Mouse (Mus musculus) limb, embryonic 14.5 days (tissue): ENCODE data around the gene Eid2. TPM values are rescaled to one million over a fixed set of nuclear protein-coding genes. Genes with fewer than 3 reads are reported as not detected.

Experiments used
- ATAC-seq: fragments of 200-750 bp; cut with Nextera tagmentation; 2 replicates; pipeline ENCODE4 v1.8.0; 2017; ENCODE audit warnings: low read depth, moderate number of reproducible peaks, moderate TSS enrichment; ENCODE audit not compliant: low FRiP score
- DNase-seq: peaks from one replicate; pipeline ENCODE4 v3.0.0-alpha.2; 2015; ENCODE audit warnings: low spot score
- H3K27ac ChIP-seq: fragments of 300-500 bp; sonication (generic); replicated peaks from 2 replicates; pipeline ENCODE4 v1.5.1; 2014; ENCODE audit warnings: low read depth, mild to moderate bottlenecking, low read length, moderate library complexity, mixed read lengths
- H3K27me3 ChIP-seq: fragments of 300-500 bp; sonication (generic); 2 replicates; pipeline ENCODE4 v1.6.1; 2014; ENCODE audit warnings: low read length, mixed read lengths; ENCODE audit not compliant: control insufficient read depth, insufficient read depth
- H3K36me3 ChIP-seq: fragments of 300-500 bp; sonication (generic); 2 replicates; pipeline ENCODE4 v1.6.1; 2014; ENCODE audit warnings: mild to moderate bottlenecking, low read length, moderate library complexity, mixed read lengths; ENCODE audit not compliant: control insufficient read depth, insufficient read depth
- H3K4me1 ChIP-seq: fragments of 300-500 bp; sonication (generic); 2 replicates; pipeline ENCODE4 v1.6.1; 2014; ENCODE audit warnings: antibody characterized with exemption, low read length, mixed read lengths; ENCODE audit not compliant: control insufficient read depth, insufficient read depth
- H3K4me2 ChIP-seq: fragments of 300-500 bp; sonication (generic); replicated peaks from 2 replicates; pipeline ENCODE4 v1.6.1; 2014; ENCODE audit warnings: low read depth, mild to moderate bottlenecking, low read length, moderate library complexity; ENCODE audit not compliant: severe bottlenecking
- H3K4me3 ChIP-seq: fragments of 300-500 bp; sonication (generic); replicated peaks from 2 replicates; pipeline ENCODE4 v1.5.1; 2014; ENCODE audit warnings: low read length
- H3K9ac ChIP-seq: fragments of 300-500 bp; sonication (generic); 2 replicates; pipeline ENCODE4 v1.6.1; 2014; ENCODE audit warnings: mild to moderate bottlenecking, low read depth, low read length, moderate library complexity; ENCODE audit not compliant: severe bottlenecking
- H3K9me3 ChIP-seq: fragments of 300-500 bp; sonication (generic); 2 replicates; pipeline ENCODE4 v1.6.1; 2016; ENCODE audit warnings: low read length; ENCODE audit not compliant: control insufficient read depth
- POLR2A ChIP-seq: fragments of 200-500 bp; IDR thresholded peaks from 2 replicates; pipeline ENCODE4 v1.8.0; 2012; ENCODE audit warnings: inconsistent platforms, mild to moderate bottlenecking, moderate library complexity, borderline replicate concordance; ENCODE audit not compliant: insufficient read depth, insufficient read length; ENCODE audit errors: extremely low read depth
- WGBS: fragments of 180-500 bp; shearing (Covaris S2); extraction: QIAGEN DNeasy Blood & Tissue Kit; methylation state at CpG from one replicate; pipeline ENCODE4 v1.1.7; 2014; 5-methylcytosine and 5-hydroxymethylcytosine counted together
- polyA plus RNA-seq, 2 experiments: library from polyadenylated mRNA; depleted of rRNA in 1 of 2; stranded (reverse) in 1 of 2; unstranded in 1 of 2; fragments of >200 nt; fragmentation: Nextera tagmentation in 1 of 2; extraction: Ambion mirVana in 1 of 2; gene quantifications; 2 replicates each; pipeline versions ENCODE4 v1.2.1 to v1.2.3; 2012 to 2014

Eid2 gene
- polyA plus RNA-seq, 2 experiments: 12.2 to 35.0 TPM

DNA sequence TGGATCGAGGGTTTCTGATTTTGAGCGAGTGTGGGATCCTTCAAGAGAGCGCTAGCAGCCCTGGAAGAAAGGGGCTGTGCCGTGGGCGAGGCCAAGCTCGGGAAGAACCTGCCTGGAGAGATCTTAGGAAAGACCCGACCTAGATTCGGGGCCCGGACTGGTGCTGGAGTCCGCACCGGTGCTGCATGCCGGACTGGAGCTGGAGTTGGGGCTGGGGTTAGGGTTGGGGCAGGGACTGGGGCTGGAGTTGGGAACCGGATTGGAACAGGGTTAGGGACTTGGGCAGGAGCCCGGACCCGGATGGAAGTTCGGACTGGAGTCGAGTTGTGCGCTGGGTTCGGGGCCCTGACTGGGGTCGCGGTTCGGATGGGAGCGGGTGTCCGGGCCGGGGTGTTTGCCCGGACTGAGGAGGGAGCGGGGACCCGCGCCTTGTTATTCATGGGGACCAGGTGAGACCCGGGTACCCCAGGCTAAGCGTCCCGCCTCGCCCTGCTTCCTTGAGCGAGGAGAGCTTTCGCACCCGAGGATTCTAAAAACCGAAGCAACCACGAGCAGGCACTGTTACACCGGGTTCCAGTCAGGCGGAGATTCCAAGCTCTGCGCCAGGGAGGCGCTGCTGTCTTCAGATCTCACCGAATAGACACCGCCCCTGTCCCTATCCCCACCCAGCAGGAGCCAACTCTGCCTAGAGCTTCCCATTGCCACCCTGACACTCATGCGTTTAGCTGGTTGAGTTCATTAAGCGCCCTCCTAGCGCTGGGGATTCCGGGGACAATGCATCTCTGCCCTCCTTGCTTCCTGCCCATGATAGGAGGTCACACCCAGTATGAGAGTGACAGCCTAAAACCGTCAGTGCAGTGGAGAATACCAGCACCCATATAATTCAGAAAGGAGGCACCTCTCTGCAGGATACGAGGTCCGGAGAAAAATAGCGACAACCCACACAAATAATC is 23.2 kb downstream of the Eid2 start, which contains the start of gene Selenov:
TSS of gene Selenov (minus strand) at position 549 of the 953 bp plus-strand sequence.
- no peaks in the 10 kb centered on the region for H3K9me3 ChIP-seq
- ATAC-seq: no peak
- peak within 1 kb of the TSS; percentile 32 for H3K4me2 ChIP-seq
- H3K36me3 ChIP-seq: no peaks in the 10 kb centered on the region
- peak within 1 kb of the TSS; percentile 11 for H3K4me3 ChIP-seq
- no peaks in the 10 kb centered on the region for H3K4me1 ChIP-seq
- no peak within 1 kb of the TSS for H3K27ac ChIP-seq
- DNase-seq: peak; percentile 9
- TF ChIP-seq POLR2A: no peak
- WGBS: 1% methylated on average over 48 of the region's 52 CpGs
- H3K9ac ChIP-seq: peak within 1 kb of the TSS; percentile 28; the same call in 1 of the 2 replicates
- H3K27me3 ChIP-seq: peaks cover 56% of the 10 kb centered on the region

GRCm38 (mm10) chr7:28294481-28294880 is 26.8 kb downstream of the Eid2 start:
- 13% methylated on average over 31 of the region's 63 CpGs for WGBS
- Histone ChIP-seq H3K36me3 (no peaks in the 10 kb centered on the region), H3K27me3 (peaks cover 49% of the 10 kb centered on the region), H3K9ac (peak overlapping the region; percentile 60), H3K4me2 (peak overlapping the region; percentile 79), H3K27ac (no peak overlapping the region), H3K4me3 (peak overlapping the region; percentile 48), H3K9me3 (no peaks in the 10 kb centered on the region), H3K4me1 (no peaks in the 10 kb centered on the region)
- DNase-seq (peak; percentile 75), ATAC-seq (peak; percentile 84)
- no peak for TF ChIP-seq POLR2A

DNA sequence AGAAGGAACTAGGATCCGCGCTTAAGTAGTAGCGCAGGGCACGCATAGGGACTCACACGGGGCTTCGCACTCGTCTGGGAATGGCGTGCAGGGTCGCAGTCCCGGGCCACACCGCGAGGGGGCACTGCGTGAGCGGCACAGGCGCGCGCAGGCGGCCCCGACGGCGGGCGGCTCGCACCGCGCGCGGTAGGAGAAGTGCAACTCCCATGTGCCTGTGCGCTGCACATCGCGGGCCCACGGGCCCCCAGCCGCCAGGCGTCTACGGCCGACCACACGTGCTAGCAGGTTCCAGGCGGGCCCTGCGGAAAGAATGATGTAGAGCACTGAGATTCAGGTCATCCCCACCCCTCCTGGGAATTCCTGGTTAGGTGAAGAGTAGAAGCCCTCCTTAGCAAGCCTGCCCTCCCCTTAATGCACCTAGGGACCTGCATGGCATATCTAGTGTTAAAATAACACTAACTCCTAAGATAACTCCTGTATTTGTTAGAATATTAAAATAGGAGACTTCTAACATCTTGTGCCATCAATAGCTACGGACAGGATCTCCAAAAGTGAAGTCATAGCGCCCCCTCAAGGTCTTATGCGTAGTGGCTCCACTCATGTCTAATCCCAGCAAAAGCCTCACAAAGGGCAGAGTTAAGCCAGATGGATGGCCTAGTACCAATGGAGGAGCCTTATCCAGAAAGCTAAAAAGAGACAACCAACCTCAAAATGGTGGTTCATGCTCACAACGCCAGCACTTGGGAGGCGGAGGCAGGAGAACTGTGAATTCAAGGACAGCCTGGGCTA is 31.4 kb downstream of the Eid2 start:
- WGBS: 25% methylated on average over 43 of the region's 43 CpGs
- ATAC-seq (no peak), DNase-seq (peak; percentile 61)
- Histone ChIP-seq H3K4me2 (no peak overlapping the region), H3K36me3 (no peaks in the 10 kb centered on the region), H3K4me3 (no peak overlapping the region), H3K4me1 (no peaks in the 10 kb centered on the region; the same call in 1 of the 2 replicates), H3K27me3 (peaks cover 45% of the 10 kb centered on the region), H3K9me3 (no peaks in the 10 kb centered on the region), H3K27ac (no peak overlapping the region), H3K9ac (0 out of 2 replicates have a peak overlapping the region, but pooled peaks have one; percentile 25)
- TF ChIP-seq POLR2A: no peak

- Histone ChIP-seq H3K36me3 (peaks cover 21% of the 10 kb centered on the region), H3K9me3 (no peaks in the 10 kb centered on the region), H3K9ac (peak within 1 kb of the TSS; percentile 34; the same call in 1 of the 2 replicates), H3K27me3 (peaks cover 35% of the 10 kb centered on the region), H3K27ac (no peak within 1 kb of the TSS), H3K4me3 (peak within 1 kb of the TSS; percentile 29), H3K4me2 (peak within 1 kb of the TSS; percentile 58), H3K4me1 (no peaks in the 10 kb centered on the region; the same call in 1 of the 2 replicates)
- DNase-seq (peak; percentile 26), ATAC-seq (0 out of 2 replicates have a peak, but pooled peaks have one; percentile 45)
- no peak for TF ChIP-seq POLR2A
- WGBS: under 1% methylated on average over 30 of the region's 30 CpGs
These were observed 34.1 kb downstream of the Eid2 start, which contains the start of gene Dll3 for GRCm38 (mm10) chr7:28301616-28302433. TSS of gene Dll3 (minus strand) at chr7:28302238.

DNA sequence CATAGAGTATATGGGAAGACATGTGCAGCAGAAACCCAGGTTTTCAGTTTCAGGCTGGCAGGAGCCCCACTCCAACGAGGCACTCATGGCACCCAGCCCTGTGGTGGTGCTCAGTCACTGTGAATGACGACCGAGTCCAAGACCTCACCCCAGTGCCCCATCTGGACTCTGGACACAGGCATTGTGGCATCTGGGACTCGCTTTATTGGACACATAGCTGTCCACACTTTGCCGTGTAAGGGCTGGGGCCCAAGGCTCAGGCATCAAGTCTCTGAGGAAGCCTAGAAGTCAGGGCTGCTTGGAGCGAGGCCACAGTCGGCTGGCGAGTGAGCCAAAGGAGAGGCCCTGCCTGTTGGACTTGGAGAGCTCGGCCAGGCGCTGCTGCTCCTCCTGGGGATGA is 38.0 kb downstream of the Eid2 start:
- ATAC-seq (no peak), DNase-seq (no peak)
- 92% methylated on average over 10 of the region's 10 CpGs for WGBS
- Histone ChIP-seq H3K9me3 (no peaks in the 10 kb centered on the region), H3K4me1 (no peaks in the 10 kb centered on the region; the same call in 1 of the 2 replicates), H3K9ac (no peak overlapping the region), H3K36me3 (peaks cover 58% of the 10 kb centered on the region), H3K4me3 (no peak overlapping the region), H3K27me3 (peaks cover 13% of the 10 kb centered on the region), H3K4me2 (no peak overlapping the region), H3K27ac (no peak overlapping the region)
- TF ChIP-seq POLR2A: no peak
